Mouse (Mus musculus): ENCODE results near the gene Grhpr. TPM values are rescaled to one million over a fixed set of nuclear protein-coding genes. Genes with fewer than 3 reads are reported as not detected.

Gene Grhpr
- total RNA-seq, 1 experiment from 2014 or later: 5.0 TPM

Other genes with a start within 250 kb of the Grhpr start
- 181 to 238 TPM (median 236 TPM) in 3 replicates for gene Zcchc7, start 225.5 kb upstream of the Grhpr start, total RNA-seq (2017)
- 8.4 to 16.8 TPM (median 14.3 TPM) in 3 replicates for gene Zbtb5, start 31.0 kb downstream of the Grhpr start, total RNA-seq (2017)
- 18.7 to 27.2 TPM (median 21.9 TPM) in 3 replicates for gene Polr1e, start 37.2 kb downstream of the Grhpr start, total RNA-seq (2017)
- 0.10 to 8.7 TPM (median 4.6 TPM) in 3 replicates for gene Fbxo10, start 103.2 kb downstream of the Grhpr start, total RNA-seq (2017)
- gene Tomm5, start 126.7 kb downstream of the Grhpr start, total RNA-seq (2017): 79.9 to 122 TPM (median 98.7 TPM) in 3 replicates
- not detected in 3 replicates for gene Frmpd1, start 203.5 kb downstream of the Grhpr start, total RNA-seq (2017)